Comparison of ENCODE assay signal across 22 mouse cellular contexts in genomic region chr13:113164252-113165005, GRCm38 (mm10). TPM values are rescaled to one million over a fixed set of nuclear protein-coding genes. Genes with fewer than 3 reads are reported as not detected.
DNase-seq lines count a peak whose midpoint lies in the region; ATAC-seq and TF ChIP-seq lines count a peak whose summit lies in the region.
"Had no signal": no experiment of that assay in that cellular context is flagged by ENCODE, and none has a peak within 500 bp of the region (broad histone marks: within the 10 kb centered on the region; RNA-seq: fewer than 3 reads in every experiment).

No protein-coding gene starts in this region.

- ATAC-seq in stomach, embryonic 16.5 days (ENCODE audit: insufficient read depth, low FRiP score), result 0 out of 2 replicates have a peak, but pooled peaks have one; percentile 47
- no peak for ATAC-seq in stomach, postnatal 0 days (ENCODE audit: low FRiP score, low TSS enrichment)
- ATAC-seq: forebrain, embryonic 14.5 days; forebrain, postnatal 0 days; hindbrain, embryonic 16.5 days; intestine, embryonic 15.5 days; Patski had no signal

- no peak for DNase-seq in stomach, postnatal 0 days (ENCODE audit: low spot score)
- peak; percentile 23 for DNase-seq in 3T3-L1 (ENCODE audit: low read depth, low spot score)
- DNase-seq in Muller cell, postnatal 12 days (ENCODE audit: inconsistent ontology term), result peak; percentile 11
- peak; percentile 55 for DNase-seq in gonadal fat pad, adult 2 months (ENCODE audit: low read depth)
- DNase-seq in thymus, postnatal 14 days, result no peak
- DNase-seq: adrenal gland, postnatal 10 days; adrenal gland, postnatal 36 days; cerebellum, adult 18-20 months; cerebellum, adult 9-10 months; cerebellum, postnatal 14 days; forebrain, postnatal 0 days; gastrocnemius, adult 2 months; gastrocnemius, postnatal 14 days had no signal

- no peak overlapping the region for H3K9ac ChIP-seq in stomach, embryonic 16.5 days (ENCODE audit: low read length)
- H3K9ac ChIP-seq in stomach, postnatal 0 days (ENCODE audit: low read length), result no peak overlapping the region
- H3K9ac ChIP-seq: embryonic facial prominence, embryonic 12.5 days; forebrain, postnatal 0 days; hindbrain, embryonic 13.5 days; intestine, embryonic 15.5 days had no signal

- H3K9me3 ChIP-seq in stomach, embryonic 16.5 days (replicated peaks; ENCODE audit: control insufficient read depth, low read length), result no peaks in the 10 kb centered on the region
- no peaks in the 10 kb centered on the region for H3K9me3 ChIP-seq in stomach, postnatal 0 days (ENCODE audit: control insufficient read depth, low read length)
- H3K9me3 ChIP-seq: embryonic facial prominence, embryonic 12.5 days; hindbrain, embryonic 13.5 days; intestine, embryonic 15.5 days had no signal

- H3K4me1 ChIP-seq in stomach, embryonic 16.5 days (ENCODE audit: control insufficient read depth, insufficient read depth, low read length), result no peaks in the 10 kb centered on the region
- no peaks in the 10 kb centered on the region for H3K4me1 ChIP-seq in stomach, postnatal 0 days (replicated peaks; ENCODE audit: control insufficient read depth, insufficient read depth)
- H3K4me1 ChIP-seq: embryonic facial prominence, embryonic 12.5 days; hindbrain, embryonic 13.5 days; intestine, embryonic 15.5 days had no signal

- no peak overlapping the region for H3K4me2 ChIP-seq in stomach, embryonic 16.5 days (ENCODE audit: low read depth, low read length)
- H3K4me2 ChIP-seq in stomach, postnatal 0 days (replicated peaks; ENCODE audit: low read depth), result no peak overlapping the region
- H3K4me2 ChIP-seq: embryonic facial prominence, embryonic 12.5 days; heart, embryonic 11.5 days; hindbrain, embryonic 13.5 days; intestine, embryonic 15.5 days had no signal

- TF ChIP-seq EP300 in stomach, postnatal 0 days (optimal IDR thresholded peaks at IDR 0.05), result no peak

- H3K27me3 ChIP-seq in stomach, embryonic 16.5 days (ENCODE audit: control insufficient read depth, insufficient read depth, low read length), result no peaks in the 10 kb centered on the region
- H3K27me3 ChIP-seq in stomach, postnatal 0 days (ENCODE audit: control insufficient read depth, insufficient read depth, low read length), result no peaks in the 10 kb centered on the region
- H3K27me3 ChIP-seq: embryonic facial prominence, embryonic 12.5 days; hindbrain, embryonic 13.5 days; intestine, embryonic 15.5 days; Patski had no signal

- WGBS in stomach, embryonic 16.5 days, result 85% methylated on average over 5 of the region's 5 CpGs
- WGBS in stomach, postnatal 0 days, result 73% methylated on average over 5 of the region's 5 CpGs

- no peak overlapping the region for H3K4me3 ChIP-seq in stomach, embryonic 16.5 days (replicated peaks; ENCODE audit: low read length)
- no peak overlapping the region for H3K4me3 ChIP-seq in stomach, postnatal 0 days (ENCODE audit: low read depth, low read length)
- H3K4me3 ChIP-seq: embryonic facial prominence, embryonic 12.5 days; erythroblast, embryonic 14.5 days; gastrocnemius, adult 2 months; hindbrain, embryonic 13.5 days; intestine, embryonic 15.5 days had no signal

- no peaks in the 10 kb centered on the region for H3K36me3 ChIP-seq in stomach, embryonic 16.5 days (ENCODE audit: control insufficient read depth, insufficient read depth, low read length)
- no peaks in the 10 kb centered on the region for H3K36me3 ChIP-seq in stomach, postnatal 0 days (ENCODE audit: control insufficient read depth, insufficient read depth, low read length)
- H3K36me3 ChIP-seq: embryonic facial prominence, embryonic 12.5 days; hindbrain, embryonic 13.5 days; intestine, embryonic 15.5 days had no signal

- TF ChIP-seq CTCF in stomach, postnatal 0 days (IDR thresholded peaks at IDR 0.05; ENCODE audit: low read depth), result no peak

- H3K27ac ChIP-seq in stomach, embryonic 16.5 days (ENCODE audit: low read length), result peak overlapping the region; percentile 29; the same call in 1 of the 2 replicates
- H3K27ac ChIP-seq in stomach, postnatal 0 days (replicated peaks), result no peak overlapping the region
- H3K27ac ChIP-seq: embryonic facial prominence, embryonic 12.5 days; gastrocnemius, adult 2 months; hindbrain, embryonic 13.5 days; intestine, embryonic 15.5 days had no signal

RNA-seq across cellular contexts. Expression of gene Esm1, which starts 45.0 kb away (rescaled TPM):
- 2.7 and 3.1 TPM in 2 replicates for polyA plus RNA-seq in stomach, embryonic 16.5 days (2015; fragmentation: Nextera tagmentation; extraction: Ambion mirVana)
- 0.46 and 0.75 TPM in 2 replicates for polyA plus RNA-seq in stomach, postnatal 0 days (2015; fragmentation: Nextera tagmentation; extraction: Ambion mirVana)
- polyA plus RNA-seq in gonadal fat pad, adult 2 months (2012; rRNA removed), result 3.8 and 4.1 TPM in 2 replicates
- polyA plus RNA-seq: Patski had no signal

Comparison
In these comparisons a context has a peak if more than half of its experiments do, and no peak if none do; other contexts are left out.
1. DNase-seq: peak in 3T3-L1 (single experiment), Muller cell, postnatal 12 days (single experiment) and gonadal fat pad, adult 2 months (single experiment); none in stomach, postnatal 0 days (single experiment) and thymus, postnatal 14 days (single experiment).